Mouse (Mus musculus): ENCODE data around the gene Brpf1.
A peak's percentile ranks its signal among the peaks of the same experiment; 100 is the strongest.

Brpf1 gene

DNA sequence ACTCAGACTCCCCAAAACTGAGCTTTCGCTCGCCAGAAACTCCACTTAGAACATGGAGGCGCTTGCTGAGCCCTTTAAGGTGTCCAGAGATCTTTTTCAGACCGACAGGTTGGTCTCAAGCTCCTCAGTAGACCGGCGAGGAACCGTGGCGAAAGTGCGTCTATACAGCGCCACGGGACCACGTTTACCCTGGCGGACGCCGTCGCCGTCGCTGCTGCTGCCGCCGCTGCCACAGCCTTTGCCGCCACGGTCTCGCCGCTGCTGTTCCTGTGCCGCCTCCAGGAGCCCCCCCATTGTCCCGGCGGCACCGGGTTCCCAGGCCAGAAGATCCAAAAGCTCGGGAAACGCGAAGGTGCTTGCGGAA, at the start of gene Brpf1:
Gene Brpf1, plus strand, starts transcription at position 152 of the 364 bp plus-strand sequence.
- ATAC-seq (ENCODE audit: insufficient number of reproducible peaks, low FRiP score, low TSS enrichment) = peak; percentile 21

GRCm38 (mm10) chr6:113261174-113261858, 45.6 kb upstream of the Brpf1 start:
- ATAC-seq (ENCODE audit: insufficient number of reproducible peaks, low FRiP score, low TSS enrichment) = no peak

DNA sequence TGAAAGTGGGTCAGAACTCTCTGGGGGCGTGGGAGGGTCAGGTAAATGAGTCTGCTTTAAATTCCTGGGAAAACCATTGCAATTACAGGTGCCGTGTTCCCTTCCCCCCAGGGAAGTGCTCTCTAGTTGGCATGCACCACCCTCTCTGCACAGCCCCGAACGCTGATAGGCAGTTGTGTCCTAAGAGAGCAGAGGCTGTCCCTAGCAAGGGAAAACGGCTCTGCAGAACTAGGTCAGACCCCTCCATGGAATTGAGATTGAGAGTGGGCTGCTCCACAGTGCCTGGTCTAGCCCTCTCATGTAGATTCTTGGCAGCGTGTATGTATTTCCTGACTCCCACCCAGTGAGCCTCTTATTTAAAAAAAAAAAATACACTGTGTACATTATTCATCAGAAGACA, 43.4 kb upstream of the Brpf1 start:
- ATAC-seq (ENCODE audit: insufficient number of reproducible peaks, low FRiP score, low TSS enrichment) = no peak

DNA sequence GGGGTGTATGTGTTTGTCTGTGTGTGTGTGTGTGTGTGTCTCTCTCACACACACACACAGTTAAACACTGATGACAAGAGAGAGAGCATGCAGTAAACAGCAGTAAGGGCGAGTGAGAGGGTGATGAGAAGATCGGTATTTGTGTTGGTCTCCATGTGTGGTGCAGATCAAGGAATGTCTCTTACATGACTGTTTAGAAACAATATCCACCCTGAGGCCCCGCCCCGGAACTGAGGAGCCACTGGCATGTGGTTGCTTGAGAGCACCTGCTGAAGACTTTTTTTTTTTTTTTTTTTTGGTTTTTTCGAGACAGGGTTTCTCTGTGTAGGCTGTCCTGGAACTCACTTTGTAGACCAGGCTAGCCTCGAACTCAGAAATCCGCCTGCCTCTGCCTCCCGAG, 42.5 kb upstream of the Brpf1 start:
- no peak for ATAC-seq (ENCODE audit: insufficient number of reproducible peaks, low FRiP score, low TSS enrichment)

DNA sequence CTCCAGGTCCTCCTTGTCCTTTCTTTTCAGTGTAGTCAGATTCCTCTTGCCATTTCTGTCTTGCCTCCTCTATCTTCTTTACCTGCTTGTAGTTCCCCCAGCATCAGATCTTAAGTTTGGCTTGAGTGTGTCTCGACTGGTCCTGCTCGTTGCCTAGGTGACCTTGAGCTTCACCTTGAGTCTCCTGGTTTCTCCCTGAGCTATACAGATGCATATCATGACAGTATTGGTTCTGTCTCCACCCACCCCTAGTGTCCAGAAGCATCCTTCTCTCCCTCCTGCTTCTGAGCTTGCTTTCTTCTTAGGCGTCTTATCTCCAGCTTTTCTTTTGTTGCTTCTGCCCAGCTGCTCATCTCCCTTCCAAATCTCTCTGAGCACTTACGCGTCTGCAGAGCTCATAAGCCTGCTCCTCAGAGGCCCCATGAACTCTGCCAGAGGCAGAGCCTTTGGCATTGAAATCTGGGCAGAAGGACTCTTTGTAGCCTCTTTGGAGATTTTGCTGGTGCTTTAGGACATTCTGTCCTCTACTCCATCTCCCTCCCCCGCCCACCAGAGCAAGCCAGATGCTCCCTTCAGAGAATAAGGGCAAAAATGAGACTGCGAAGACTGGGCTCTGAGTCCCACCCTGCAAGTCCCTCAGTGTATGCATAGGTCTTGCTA, 39.8 kb upstream of the Brpf1 start:
- ATAC-seq (ENCODE audit: insufficient number of reproducible peaks, low FRiP score, low TSS enrichment) = no peak

DNA sequence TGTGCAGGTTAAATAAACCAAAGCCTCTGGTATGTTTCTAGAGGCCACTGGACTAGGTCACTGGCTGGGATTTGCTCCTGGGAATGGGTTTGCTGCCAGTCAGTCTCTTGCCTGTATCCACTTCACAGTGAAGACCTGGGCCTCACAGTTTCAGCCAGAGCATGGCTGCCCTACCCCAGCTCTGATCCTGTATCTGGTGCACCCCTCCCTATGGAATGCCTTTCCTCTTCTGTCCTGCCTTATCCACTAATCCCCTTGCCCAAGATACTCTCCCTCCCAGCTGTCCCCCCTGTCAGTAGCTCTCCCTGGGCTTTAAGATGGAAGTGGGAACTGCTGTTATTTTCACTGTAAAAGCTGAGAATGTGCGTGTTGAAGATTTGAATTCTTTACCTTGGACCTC, 38.9 kb upstream of the Brpf1 start:
- ATAC-seq (ENCODE audit: insufficient number of reproducible peaks, low FRiP score, low TSS enrichment) = no peak

DNA sequence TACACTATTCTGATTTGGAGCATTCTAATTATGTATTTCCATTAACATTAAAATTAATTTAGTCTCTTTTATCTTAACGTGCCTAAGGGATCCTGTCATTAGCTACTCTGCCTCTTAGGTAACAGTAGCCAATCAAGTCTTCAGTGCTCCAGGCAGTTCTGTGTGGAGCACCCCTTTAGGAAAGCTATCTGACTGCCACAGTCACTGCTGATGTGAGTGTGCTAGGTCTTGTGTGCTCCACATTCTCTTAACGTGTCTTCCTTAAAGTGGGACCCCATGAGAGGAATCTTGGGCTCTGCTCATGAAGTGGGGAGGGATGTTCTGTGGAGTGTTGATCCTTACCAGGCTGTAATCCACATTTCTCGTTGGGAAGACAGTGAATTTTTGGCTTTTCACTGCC, 34.6 kb upstream of the Brpf1 start:
- no peak for ATAC-seq (ENCODE audit: insufficient number of reproducible peaks, low FRiP score, low TSS enrichment)

- ATAC-seq (ENCODE audit: insufficient number of reproducible peaks, low FRiP score, low TSS enrichment) = no peak
Measured at GRCm38 (mm10) chr6:113276846-113277245, 30.1 kb upstream of the Brpf1 start.

DNA sequence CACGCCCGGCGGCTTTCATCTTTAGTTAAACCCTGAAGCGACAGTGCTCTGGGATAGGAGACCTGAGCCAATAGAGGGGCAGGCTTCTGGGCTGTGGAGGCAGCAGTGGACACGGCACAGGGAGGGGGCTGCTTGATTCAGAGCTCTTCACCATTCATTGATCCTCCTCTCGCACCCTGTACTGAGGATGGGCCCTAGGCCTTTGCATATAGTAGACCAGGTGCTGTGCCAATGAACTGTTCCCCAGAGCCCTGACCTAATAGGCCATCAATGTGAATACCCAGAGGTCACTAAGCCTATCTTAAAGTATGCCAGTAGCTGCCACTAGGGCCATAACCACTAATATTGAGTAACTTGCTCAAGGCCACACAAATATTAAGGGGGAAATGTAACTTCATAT, 25.3 kb upstream of the Brpf1 start:
- ATAC-seq (ENCODE audit: insufficient number of reproducible peaks, low FRiP score, low TSS enrichment) = no peak

DNA sequence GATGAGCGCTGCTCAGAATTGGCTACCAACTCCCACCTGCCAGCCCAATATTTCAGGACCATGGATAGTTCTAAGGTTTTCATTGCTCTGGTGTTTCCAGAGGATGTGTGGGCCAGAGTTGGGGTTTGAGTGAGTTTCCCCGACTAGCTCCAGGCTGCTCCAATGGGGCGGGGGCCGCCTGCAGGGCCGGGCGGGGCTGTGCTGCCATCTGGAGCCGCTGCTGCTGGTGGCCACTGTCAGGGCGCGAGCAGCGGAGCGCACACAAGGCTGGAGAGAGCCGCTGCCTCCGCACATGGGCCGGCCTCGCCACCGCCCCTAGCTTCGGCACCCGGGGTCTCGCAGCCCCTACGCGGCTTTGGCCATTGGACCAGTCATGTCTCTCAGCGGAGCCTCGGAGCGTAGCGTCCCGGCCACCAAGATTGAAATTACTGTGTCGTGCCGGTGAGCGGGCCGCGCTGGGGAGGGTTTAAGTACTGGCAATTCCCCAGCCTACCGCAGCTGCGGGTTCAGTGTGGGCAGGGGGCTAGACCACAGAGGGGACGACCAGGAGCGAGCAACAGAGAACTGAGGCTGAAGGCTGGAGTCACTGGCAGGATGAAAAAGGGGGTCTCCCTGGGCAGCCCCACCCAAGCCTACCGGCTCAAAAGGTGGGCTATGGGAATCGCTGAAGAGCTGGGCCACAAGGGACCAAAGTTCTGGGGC, 24.7 kb upstream of the Brpf1 start, which contains the start of gene Cpne9:
Gene Cpne9, plus strand, starts transcription at position 207 of the 702 bp plus-strand sequence.
- ATAC-seq (ENCODE audit: insufficient number of reproducible peaks, low FRiP score, low TSS enrichment) = 0 out of 2 replicates have a peak, but pooled peaks have one; percentile 16

DNA sequence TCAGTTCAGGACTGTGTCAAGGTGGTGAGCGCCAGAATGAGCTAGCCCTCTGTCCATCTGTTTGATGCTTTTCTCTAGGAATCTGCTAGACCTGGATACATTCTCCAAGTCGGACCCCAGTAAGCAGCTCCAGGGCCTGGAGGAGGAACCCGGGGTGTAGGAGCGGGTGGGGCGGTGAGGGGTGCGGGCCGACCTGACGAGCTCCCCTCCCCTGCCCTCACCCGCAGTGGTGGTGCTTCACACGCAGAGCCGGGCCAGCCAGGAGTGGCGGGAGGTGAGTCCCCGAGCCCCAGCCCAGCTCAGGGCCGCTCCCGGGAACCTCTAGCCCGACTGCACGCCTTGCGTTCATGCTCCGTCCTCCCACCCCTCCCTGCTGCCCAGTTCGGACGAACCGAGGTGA, 24.0 kb upstream of the Brpf1 start:
- peak; percentile 42; the same call in 1 of the 2 replicates for ATAC-seq (ENCODE audit: insufficient number of reproducible peaks, low FRiP score, low TSS enrichment)

- ATAC-seq (ENCODE audit: insufficient number of reproducible peaks, low FRiP score, low TSS enrichment) = peak; percentile 53; the same call in 1 of the 2 replicates
Measured at GRCm38 (mm10) chr6:113283500-113283899, 23.4 kb upstream of the Brpf1 start.

DNA sequence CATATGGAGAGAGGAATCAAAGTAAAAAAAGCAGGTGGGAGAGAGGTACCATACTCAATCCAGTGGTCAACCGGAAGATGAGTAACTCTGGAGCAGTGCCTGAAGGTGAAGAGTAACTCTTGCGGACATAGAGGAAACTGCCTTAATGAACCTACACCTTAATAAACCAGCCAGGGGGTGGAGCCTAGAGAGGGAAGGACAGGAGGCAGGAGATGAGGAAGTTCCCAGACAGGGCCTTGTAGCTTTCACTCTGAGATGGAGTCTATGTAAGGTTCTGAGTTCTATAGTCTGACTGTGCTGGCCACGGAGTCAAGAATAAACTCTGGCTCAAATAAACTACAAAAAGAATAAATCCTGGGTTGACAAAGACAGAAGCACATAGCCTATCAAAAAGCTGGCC, 22.0 kb upstream of the Brpf1 start:
- no peak for ATAC-seq (ENCODE audit: insufficient number of reproducible peaks, low FRiP score, low TSS enrichment)

DNA sequence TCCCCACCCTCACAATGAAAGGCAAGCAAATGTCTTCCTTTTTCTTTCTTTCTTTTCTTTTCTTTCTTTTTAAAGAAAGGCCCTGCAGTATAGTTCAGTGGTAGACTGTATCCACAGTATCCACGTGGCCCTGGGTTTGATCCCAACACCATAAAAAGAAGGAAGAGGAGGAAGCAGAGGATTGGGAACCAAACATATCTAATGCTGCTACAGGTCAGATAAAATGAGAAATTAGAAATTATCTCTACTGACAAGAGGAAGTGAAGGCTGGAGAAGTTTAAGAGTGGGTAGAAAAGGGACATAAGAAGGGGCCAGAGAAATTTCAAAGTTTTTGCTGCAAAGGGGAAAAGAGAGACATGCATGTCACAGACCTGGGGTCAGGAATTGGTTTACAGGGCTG, 20.6 kb upstream of the Brpf1 start:
- ATAC-seq (ENCODE audit: insufficient number of reproducible peaks, low FRiP score, low TSS enrichment) = no peak

DNA sequence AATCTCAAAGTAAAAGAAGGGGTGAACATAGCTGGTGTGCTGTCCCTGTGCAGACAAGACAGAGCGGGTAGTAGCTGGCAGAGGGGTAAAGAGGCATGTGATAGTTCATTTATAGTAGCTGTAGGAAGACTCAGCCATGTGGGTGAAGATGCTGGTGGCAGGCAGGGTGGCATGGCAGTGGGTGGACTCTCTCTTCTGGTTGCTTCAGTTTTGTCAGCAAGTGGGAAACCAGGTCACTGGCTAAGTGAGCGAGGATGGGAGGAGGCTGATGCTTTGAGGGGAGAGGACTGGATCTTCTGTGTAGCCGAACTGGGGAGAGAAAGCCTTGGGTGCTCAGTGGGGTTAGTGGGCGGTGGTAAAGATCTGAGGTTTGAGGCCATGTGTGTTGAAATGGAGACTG, 19.7 kb upstream of the Brpf1 start:
- no peak for ATAC-seq (ENCODE audit: insufficient number of reproducible peaks, low FRiP score, low TSS enrichment)

- ATAC-seq (ENCODE audit: insufficient number of reproducible peaks, low FRiP score, low TSS enrichment) = no peak
Measured at GRCm38 (mm10) chr6:113289346-113289745, 17.6 kb upstream of the Brpf1 start.

DNA sequence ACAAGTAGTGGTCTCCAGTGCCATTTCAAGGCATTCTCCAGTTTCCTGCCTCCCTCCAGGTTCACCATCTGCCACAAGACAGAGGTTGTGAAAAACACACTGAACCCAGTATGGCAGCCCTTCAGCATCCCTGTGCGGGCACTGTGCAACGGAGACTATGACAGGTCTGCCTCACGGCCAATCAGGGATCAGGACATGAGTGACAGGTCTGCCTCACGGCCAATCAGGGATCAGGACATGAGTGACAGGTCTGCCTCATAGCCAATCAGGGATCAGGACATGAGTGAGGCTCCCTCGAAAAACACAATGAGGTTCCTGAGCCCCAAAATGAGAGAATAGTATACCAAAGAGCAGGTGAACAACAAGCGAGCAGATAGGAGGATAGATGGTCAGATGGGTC, 16.6 kb upstream of the Brpf1 start:
- no peak for ATAC-seq (ENCODE audit: insufficient number of reproducible peaks, low FRiP score, low TSS enrichment)

DNA sequence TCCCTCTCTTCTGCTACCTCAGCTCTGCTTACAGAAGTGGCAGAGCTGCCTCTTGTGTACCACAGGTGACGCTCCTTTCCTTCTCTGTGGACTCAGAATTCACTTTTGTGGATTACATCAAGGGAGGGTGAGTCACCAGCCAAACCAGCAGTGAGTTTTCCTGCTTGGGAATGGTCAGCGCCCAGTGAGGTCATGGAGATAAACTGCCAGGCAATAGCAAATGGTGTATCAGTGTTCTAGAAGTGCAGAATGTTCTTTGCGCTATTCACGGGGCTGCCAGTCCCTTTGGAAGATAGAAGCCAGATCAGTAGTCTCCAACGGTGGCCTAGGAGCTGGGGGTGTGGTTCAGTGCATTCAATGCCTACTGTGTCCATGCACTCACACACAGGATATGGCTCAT, 14.0 kb upstream of the Brpf1 start:
- ATAC-seq (ENCODE audit: insufficient number of reproducible peaks, low FRiP score, low TSS enrichment) = no peak

DNA sequence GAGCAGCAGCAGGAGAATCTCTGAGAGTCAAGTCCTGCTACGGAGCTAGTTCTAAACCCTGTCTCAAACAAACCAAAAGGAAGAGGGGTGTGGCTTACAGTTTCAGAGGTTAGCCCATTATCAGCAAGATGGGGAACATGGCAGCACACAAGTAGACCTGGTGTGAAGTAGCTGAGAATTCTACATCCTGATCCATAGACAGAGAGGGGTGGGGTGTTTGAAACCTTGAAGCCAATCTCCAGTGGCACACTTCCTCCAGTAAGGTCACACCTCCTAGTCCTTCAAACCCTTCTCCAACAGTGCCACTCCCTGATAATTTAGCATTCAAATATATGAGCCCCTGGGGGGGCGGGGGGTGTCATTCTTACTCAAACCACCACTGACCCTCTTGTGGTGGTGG, 10.9 kb upstream of the Brpf1 start:
- no peak for ATAC-seq (ENCODE audit: insufficient number of reproducible peaks, low FRiP score, low TSS enrichment)

DNA sequence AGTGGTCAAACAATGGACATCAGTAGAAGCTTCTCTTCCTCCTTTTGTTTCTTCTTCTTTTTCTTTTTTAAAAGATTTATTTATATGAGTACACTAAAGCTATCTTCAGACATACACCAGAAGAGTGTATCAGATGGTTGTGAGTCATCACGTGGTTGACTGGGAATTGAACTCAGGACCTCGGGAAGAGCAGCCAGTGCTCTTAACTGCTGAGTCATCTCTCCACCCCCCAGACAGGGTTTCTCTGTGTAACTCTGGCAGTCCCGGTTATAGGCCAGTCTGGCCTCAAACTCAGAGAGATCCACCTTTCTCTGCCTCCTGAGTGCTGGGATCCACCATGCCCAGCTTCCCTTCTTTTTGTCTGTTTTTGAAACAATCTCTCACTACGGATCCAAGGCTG, 10.3 kb upstream of the Brpf1 start:
- ATAC-seq (ENCODE audit: insufficient number of reproducible peaks, low FRiP score, low TSS enrichment) = no peak

DNA sequence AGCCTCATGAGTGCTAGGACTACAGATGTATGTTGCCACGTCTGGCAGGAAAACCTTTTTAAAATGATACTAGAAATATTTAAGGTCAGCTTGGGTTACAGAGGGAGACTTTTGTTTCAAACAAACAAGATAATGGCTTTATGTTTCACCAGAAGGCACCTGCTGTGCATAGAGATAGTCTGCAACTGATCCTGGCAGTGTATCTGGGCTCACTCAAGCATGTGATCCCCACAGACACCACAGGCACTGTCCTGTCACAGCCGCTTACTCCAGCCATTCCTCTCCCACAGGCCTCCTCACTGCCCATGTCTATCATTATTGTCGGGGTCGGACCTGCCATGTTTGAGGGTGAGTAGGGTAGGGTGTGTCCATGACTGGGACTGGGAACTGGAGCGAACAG, 5.6 kb upstream of the Brpf1 start:
- no peak for ATAC-seq (ENCODE audit: insufficient number of reproducible peaks, low FRiP score, low TSS enrichment)

DNA sequence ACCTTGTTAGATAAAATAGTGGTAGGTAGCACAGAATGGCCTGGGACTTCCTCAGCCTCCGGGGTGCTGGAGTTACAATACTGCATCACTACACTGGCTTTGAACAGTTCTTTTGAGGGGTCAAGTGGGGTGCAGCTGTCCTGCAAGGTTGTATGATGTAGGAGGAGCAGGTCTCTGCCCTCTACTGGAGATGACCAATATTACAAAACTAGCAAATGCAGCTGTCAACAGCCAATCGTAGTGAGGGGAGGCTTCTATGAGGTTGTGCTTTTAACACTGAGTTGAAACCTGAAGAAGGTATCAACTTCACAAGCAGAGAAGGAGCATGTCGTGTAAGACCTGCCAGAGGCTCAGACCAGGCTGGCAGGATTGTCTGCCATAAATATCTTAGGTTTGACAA, 4.7 kb upstream of the Brpf1 start:
- ATAC-seq (ENCODE audit: insufficient number of reproducible peaks, low FRiP score, low TSS enrichment) = no peak
